Mouse (Mus musculus): ENCODE results near the gene Sycp2.

DNA sequence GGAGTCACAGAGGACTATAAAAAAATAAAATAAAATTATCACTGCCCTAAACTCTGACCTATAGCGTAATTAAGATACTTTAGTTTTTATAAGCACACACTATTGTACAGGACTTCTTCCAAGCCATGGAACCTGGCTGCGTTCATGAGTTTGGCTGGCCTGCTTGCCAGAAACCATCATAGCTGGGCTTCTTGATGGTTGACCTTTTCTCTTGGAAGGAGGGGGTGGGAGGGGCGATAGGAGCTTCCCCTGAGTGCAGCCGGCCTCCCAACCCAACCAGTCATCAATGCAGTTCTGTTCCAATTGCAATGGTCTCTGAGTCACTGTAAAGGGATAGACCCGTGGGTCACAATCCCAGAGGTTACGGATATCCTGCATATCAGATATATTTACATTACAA lies 2.8 kb upstream of the Sycp2 start:
- TF ChIP-seq POLR2AphosphoS2 (IDR thresholded peaks at IDR 0.05; ENCODE audit: insufficient read length, low read depth) (no peak), USF1 (IDR thresholded peaks at IDR 0.05; ENCODE audit: low read depth) (no peak), CEBPB (IDR thresholded peaks at IDR 0.05; ENCODE audit: insufficient read depth, poor library complexity, severe bottlenecking) (no peak)
